Mouse (Mus musculus): ENCODE data around the gene Ndufa13. TPM values are rescaled to one million over a fixed set of nuclear protein-coding genes. Genes with fewer than 3 reads are reported as not detected.

Gene Ndufa13
- polyA plus RNA-seq, 1 experiment from 2014 or later, result 170 TPM

DNA sequence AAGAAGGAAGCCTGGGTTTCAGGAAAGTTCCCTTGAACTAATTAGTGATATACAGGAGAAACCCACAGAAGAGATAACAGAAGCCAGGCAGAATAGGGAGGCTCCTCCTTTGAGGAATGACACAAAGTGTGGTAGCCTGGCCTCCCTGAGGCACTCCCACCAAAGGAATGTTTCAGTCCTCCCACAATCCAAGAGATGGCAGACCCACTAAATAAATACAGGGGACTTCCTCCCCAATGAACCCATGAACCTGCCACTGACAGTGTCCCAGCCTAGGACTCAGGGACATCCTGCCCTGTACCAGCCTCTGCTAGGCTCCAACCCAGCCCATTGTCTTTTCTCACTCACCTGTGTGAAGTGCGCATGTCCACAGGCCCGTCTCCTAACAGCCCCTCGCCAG lies 33.1 kb upstream of the Ndufa13 start:
- Histone ChIP-seq H3K27me3 (ENCODE audit: control insufficient read depth, insufficient read depth, low read length) (no peaks in the 10 kb centered on the region), H3K4me1 (ENCODE audit: control insufficient read depth, insufficient read depth, low read length) (0 out of 2 replicates have a peak, but pooled peaks cover 2% of the 10 kb centered on the region), H3K27ac (replicated peaks; ENCODE audit: low read depth, low read length) (no peak overlapping the region), H3K4me2 (ENCODE audit: low read length) (no peak overlapping the region), H3K9me3 (ENCODE audit: control insufficient read depth, low read length) (no peaks in the 10 kb centered on the region), H3K4me3 (replicated peaks; ENCODE audit: low read depth, low read length) (no peak overlapping the region), H3K9ac (replicated peaks; ENCODE audit: low read length) (no peak overlapping the region), H3K36me3 (ENCODE audit: control insufficient read depth, insufficient read depth, low read length) (peaks cover 2% of the 10 kb centered on the region; the same call in 1 of the 2 replicates)
- 95% methylated on average over 3 of the region's 3 CpGs for WGBS
- DNase-seq (no peak), ATAC-seq (ENCODE audit: low FRiP score, low TSS enrichment) (no peak)

- Histone ChIP-seq H3K9me3 (ENCODE audit: control insufficient read depth, low read length) (no peaks in the 10 kb centered on the region), H3K36me3 (ENCODE audit: control insufficient read depth, insufficient read depth, low read length) (peaks cover 2% of the 10 kb centered on the region; the same call in 1 of the 2 replicates), H3K27me3 (ENCODE audit: control insufficient read depth, insufficient read depth, low read length) (no peaks in the 10 kb centered on the region), H3K4me1 (ENCODE audit: control insufficient read depth, insufficient read depth, low read length) (0 out of 2 replicates have a peak, but pooled peaks cover 2% of the 10 kb centered on the region), H3K4me3 (replicated peaks; ENCODE audit: low read depth, low read length) (no peak overlapping the region), H3K4me2 (ENCODE audit: low read length) (no peak overlapping the region), H3K27ac (replicated peaks; ENCODE audit: low read depth, low read length) (no peak overlapping the region), H3K9ac (replicated peaks; ENCODE audit: low read length) (no peak overlapping the region)
- DNase-seq, result no peak
- 91% methylated on average over 5 of the region's 5 CpGs for WGBS
- no peak for ATAC-seq (ENCODE audit: low FRiP score, low TSS enrichment)
Measured at GRCm38 (mm10) chr8:69934582-69934981, 32.2 kb upstream of the Ndufa13 start.

DNA sequence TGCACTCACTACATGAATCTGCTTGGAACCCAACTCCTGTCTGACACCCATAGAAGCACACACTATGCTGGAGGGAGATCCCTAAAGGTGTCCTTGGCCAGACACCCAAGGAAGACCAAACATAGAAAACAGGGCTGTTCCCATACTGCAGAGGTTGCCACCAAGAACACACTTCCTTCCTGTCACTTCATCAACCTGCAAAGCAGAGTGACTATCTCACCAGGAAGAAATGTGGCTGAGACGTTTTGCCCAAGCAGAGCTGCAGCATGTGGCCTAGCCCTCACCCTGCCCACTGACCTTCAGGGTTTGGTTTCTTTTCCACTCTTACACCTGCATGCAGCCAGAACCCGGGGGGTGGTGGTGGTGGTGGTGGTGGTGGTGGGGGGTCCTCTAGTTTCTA lies 31.5 kb upstream of the Ndufa13 start:
- no peak overlapping the region for H3K4me2 ChIP-seq (ENCODE audit: low read length)
- DNase-seq, result no peak
- WGBS, result 90% methylated on average over 2 of the region's 2 CpGs
- peaks cover 2% of the 10 kb centered on the region; the same call in 1 of the 2 replicates for H3K36me3 ChIP-seq (ENCODE audit: control insufficient read depth, insufficient read depth, low read length)
- no peak overlapping the region for H3K27ac ChIP-seq (replicated peaks; ENCODE audit: low read depth, low read length)
- no peak for ATAC-seq (ENCODE audit: low FRiP score, low TSS enrichment)
- 0 out of 2 replicates have a peak, but pooled peaks cover 2% of the 10 kb centered on the region for H3K4me1 ChIP-seq (ENCODE audit: control insufficient read depth, insufficient read depth, low read length)
- H3K4me3 ChIP-seq (replicated peaks; ENCODE audit: low read depth, low read length), result no peak overlapping the region
- H3K9me3 ChIP-seq (ENCODE audit: control insufficient read depth, low read length), result no peaks in the 10 kb centered on the region
- no peaks in the 10 kb centered on the region for H3K27me3 ChIP-seq (ENCODE audit: control insufficient read depth, insufficient read depth, low read length)
- H3K9ac ChIP-seq (replicated peaks; ENCODE audit: low read length), result no peak overlapping the region

- Histone ChIP-seq H3K9ac (replicated peaks; ENCODE audit: low read length) (no peak overlapping the region), H3K4me3 (replicated peaks; ENCODE audit: low read depth, low read length) (no peak overlapping the region), H3K4me2 (ENCODE audit: low read length) (no peak overlapping the region), H3K27ac (replicated peaks; ENCODE audit: low read depth, low read length) (no peak overlapping the region), H3K9me3 (ENCODE audit: control insufficient read depth, low read length) (no peaks in the 10 kb centered on the region), H3K27me3 (ENCODE audit: control insufficient read depth, insufficient read depth, low read length) (no peaks in the 10 kb centered on the region), H3K4me1 (ENCODE audit: control insufficient read depth, insufficient read depth, low read length) (no peaks in the 10 kb centered on the region), H3K36me3 (ENCODE audit: control insufficient read depth, insufficient read depth, low read length) (no peaks in the 10 kb centered on the region)
- DNase-seq (no peak), ATAC-seq (ENCODE audit: low FRiP score, low TSS enrichment) (no peak)
Measured at GRCm38 (mm10) chr8:69926901-69927300, 24.5 kb upstream of the Ndufa13 start.

DNA sequence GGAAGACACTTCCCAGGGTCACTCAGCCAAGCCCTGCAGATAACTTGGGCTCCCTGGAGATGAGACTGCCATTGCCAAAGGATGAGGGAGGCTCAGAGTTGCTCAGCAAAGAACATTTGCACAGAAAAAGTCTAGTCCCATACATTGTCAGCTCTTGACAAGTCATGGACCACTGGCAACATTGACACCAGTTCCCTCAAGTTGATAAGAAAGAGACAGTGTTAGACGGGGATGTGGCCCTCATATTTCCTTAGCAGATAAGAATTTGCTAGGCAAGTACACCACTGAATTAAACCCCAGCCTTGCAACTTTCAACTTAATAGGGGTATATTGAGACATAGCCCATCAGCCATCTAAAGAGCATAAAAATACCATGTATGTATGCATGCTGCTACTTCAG lies 21.6 kb upstream of the Ndufa13 start:
- no peak for DNase-seq
- no peaks in the 10 kb centered on the region for H3K27me3 ChIP-seq (ENCODE audit: control insufficient read depth, insufficient read depth, low read length)
- H3K9me3 ChIP-seq (ENCODE audit: control insufficient read depth, low read length), result no peaks in the 10 kb centered on the region
- ATAC-seq (ENCODE audit: low FRiP score, low TSS enrichment), result no peak
- H3K36me3 ChIP-seq (ENCODE audit: control insufficient read depth, insufficient read depth, low read length), result no peaks in the 10 kb centered on the region
- H3K27ac ChIP-seq (replicated peaks; ENCODE audit: low read depth, low read length), result no peak overlapping the region
- peaks cover 16% of the 10 kb centered on the region for H3K4me1 ChIP-seq (ENCODE audit: control insufficient read depth, insufficient read depth, low read length)
- no peak overlapping the region for H3K4me2 ChIP-seq (ENCODE audit: low read length)
- no peak overlapping the region for H3K4me3 ChIP-seq (replicated peaks; ENCODE audit: low read depth, low read length)
- 82% methylated on average over 1 of the region's 1 CpGs for WGBS
- H3K9ac ChIP-seq (replicated peaks; ENCODE audit: low read length), result no peak overlapping the region

DNA sequence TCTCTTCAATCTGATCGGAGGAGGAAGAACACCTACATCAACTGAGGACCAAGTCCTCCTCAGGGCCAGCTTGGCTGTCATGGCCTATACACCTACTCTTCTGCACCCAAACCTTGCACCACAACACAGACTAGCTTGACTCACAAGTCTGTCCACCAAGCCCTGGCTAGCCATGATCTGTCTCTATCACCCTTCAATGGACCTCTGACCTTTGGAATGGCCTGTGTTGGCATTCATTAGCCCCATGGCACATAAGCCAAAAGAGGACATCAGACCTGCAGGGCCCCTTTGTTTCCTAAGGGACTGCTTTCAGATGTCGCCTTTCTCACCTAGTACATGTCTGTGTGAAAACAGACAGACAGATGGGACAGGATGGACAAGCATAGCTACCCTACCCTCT lies 18.8 kb upstream of the Ndufa13 start:
- Histone ChIP-seq H3K4me3 (replicated peaks; ENCODE audit: low read depth, low read length) (no peak overlapping the region), H3K4me2 (ENCODE audit: low read length) (no peak overlapping the region), H3K36me3 (ENCODE audit: control insufficient read depth, insufficient read depth, low read length) (peaks cover 15% of the 10 kb centered on the region), H3K9me3 (ENCODE audit: control insufficient read depth, low read length) (no peaks in the 10 kb centered on the region), H3K4me1 (ENCODE audit: control insufficient read depth, insufficient read depth, low read length) (peaks cover 16% of the 10 kb centered on the region), H3K27me3 (ENCODE audit: control insufficient read depth, insufficient read depth, low read length) (no peaks in the 10 kb centered on the region), H3K9ac (replicated peaks; ENCODE audit: low read length) (no peak overlapping the region), H3K27ac (replicated peaks; ENCODE audit: low read depth, low read length) (peak overlapping the region; percentile 83)
- 95% methylated on average over 2 of the region's 2 CpGs for WGBS
- no peak for ATAC-seq (ENCODE audit: low FRiP score, low TSS enrichment)
- DNase-seq, result no peak

DNA sequence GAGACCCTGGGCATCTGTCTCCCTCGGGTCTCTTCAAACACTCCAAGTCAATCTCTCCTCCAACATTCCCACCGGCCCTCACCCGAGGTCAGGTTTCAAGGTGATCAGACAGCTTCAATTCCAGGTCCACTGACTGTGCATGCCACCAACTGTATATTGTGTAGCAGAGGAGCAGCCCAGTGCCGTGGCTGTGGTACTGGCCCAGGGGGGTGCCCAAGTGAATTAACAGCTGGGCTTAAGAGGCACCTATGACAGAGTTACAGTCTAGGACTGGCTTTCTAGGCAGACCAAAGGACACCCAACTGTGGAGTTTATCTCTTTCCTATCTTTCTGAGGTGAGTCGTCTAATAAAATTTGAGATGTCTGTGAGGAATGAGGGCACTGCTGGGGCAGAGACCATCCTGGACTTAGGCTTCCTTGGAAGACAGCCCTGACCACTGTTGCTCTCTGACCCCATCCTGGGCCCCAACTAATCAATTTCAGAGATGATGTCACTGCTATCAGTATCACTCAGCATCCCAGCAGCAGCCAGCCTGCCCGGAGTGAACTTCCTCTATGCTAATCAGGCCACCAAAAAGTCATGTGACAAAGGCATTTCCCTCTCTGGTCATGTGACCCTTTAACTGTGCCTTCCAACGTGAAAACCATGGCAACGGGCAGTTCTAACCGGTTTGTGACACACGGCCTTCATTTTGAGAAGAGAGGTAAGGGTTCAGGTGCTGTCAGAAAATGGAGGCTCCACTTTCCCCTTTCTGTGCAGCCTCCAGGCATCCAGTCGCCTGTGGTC lies 17.7 kb upstream of the Ndufa13 start:
- ATAC-seq (ENCODE audit: low FRiP score, low TSS enrichment) (peak; percentile 72), DNase-seq (peak; percentile 86)
- Histone ChIP-seq H3K4me1 (ENCODE audit: control insufficient read depth, insufficient read depth, low read length) (peaks cover 16% of the 10 kb centered on the region), H3K27me3 (ENCODE audit: control insufficient read depth, insufficient read depth, low read length) (no peaks in the 10 kb centered on the region), H3K4me2 (ENCODE audit: low read length) (peak overlapping the region; percentile 23; the same call in 1 of the 2 replicates), H3K36me3 (ENCODE audit: control insufficient read depth, insufficient read depth, low read length) (peaks cover 25% of the 10 kb centered on the region), H3K4me3 (replicated peaks; ENCODE audit: low read depth, low read length) (no peak overlapping the region), H3K9ac (replicated peaks; ENCODE audit: low read length) (peak overlapping the region; percentile 21; the same call in 1 of the 2 replicates), H3K27ac (replicated peaks; ENCODE audit: low read depth, low read length) (peak overlapping the region; percentile 83), H3K9me3 (ENCODE audit: control insufficient read depth, low read length) (no peaks in the 10 kb centered on the region)
- 47% methylated on average over 11 of the region's 11 CpGs for WGBS

DNA sequence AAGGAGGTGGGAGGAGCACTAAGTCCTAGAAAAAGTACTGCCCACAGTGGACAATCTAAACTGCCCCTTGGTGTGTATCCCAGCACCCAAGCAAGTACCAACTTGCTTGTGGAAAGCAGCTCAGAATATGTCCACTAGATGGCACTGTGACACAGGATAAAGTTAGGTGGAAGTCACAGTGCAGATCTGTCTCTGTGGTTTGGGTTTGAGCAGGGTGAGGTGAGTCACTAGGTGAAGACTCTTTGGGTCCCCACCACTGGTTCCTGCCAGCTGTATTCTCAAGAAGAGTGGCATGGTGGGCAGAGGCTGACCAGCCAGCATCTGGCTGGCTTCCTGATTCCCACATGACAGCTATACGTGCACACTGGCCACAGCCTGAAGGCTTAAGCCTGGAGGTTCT lies 16.7 kb upstream of the Ndufa13 start:
- H3K9ac ChIP-seq (replicated peaks; ENCODE audit: low read length), result no peak overlapping the region
- ATAC-seq (ENCODE audit: low FRiP score, low TSS enrichment) (peak; percentile 66; the same call in 1 of the 2 replicates), DNase-seq (peak; percentile 93)
- no peaks in the 10 kb centered on the region for H3K27me3 ChIP-seq (ENCODE audit: control insufficient read depth, insufficient read depth, low read length)
- no peak overlapping the region for H3K27ac ChIP-seq (replicated peaks; ENCODE audit: low read depth, low read length)
- no peak overlapping the region for H3K4me3 ChIP-seq (replicated peaks; ENCODE audit: low read depth, low read length)
- peaks cover 35% of the 10 kb centered on the region for H3K36me3 ChIP-seq (ENCODE audit: control insufficient read depth, insufficient read depth, low read length)
- 71% methylated on average over 1 of the region's 1 CpGs for WGBS
- H3K9me3 ChIP-seq (ENCODE audit: control insufficient read depth, low read length), result no peaks in the 10 kb centered on the region
- no peak overlapping the region for H3K4me2 ChIP-seq (ENCODE audit: low read length)
- peaks cover 16% of the 10 kb centered on the region for H3K4me1 ChIP-seq (ENCODE audit: control insufficient read depth, insufficient read depth, low read length)

DNA sequence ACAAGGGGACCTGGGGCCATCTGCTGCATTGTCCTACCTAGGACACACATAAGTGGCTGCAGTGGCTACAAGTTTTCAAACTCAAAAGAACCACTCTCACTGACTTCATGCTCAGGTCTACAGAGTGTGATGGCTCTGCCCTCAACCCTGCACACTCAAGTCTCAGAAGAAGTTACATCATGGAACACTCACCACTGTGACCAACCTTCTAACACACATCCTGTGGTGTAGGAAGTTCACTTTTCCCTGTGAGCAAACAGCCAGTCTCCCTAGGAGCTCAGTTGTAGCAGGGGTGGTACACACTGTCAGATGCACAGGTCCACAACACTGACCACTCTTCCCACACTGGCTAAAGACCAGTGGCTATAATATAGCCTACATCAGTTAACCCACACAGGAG lies 16.1 kb upstream of the Ndufa13 start:
- Histone ChIP-seq H3K4me1 (ENCODE audit: control insufficient read depth, insufficient read depth, low read length) (peaks cover 16% of the 10 kb centered on the region), H3K4me2 (ENCODE audit: low read length) (no peak overlapping the region), H3K36me3 (ENCODE audit: control insufficient read depth, insufficient read depth, low read length) (peaks cover 40% of the 10 kb centered on the region), H3K27me3 (ENCODE audit: control insufficient read depth, insufficient read depth, low read length) (no peaks in the 10 kb centered on the region), H3K4me3 (replicated peaks; ENCODE audit: low read depth, low read length) (no peak overlapping the region), H3K27ac (replicated peaks; ENCODE audit: low read depth, low read length) (no peak overlapping the region), H3K9me3 (ENCODE audit: control insufficient read depth, low read length) (no peaks in the 10 kb centered on the region), H3K9ac (replicated peaks; ENCODE audit: low read length) (no peak overlapping the region)
- no peak for ATAC-seq (ENCODE audit: low FRiP score, low TSS enrichment)
- no peak for DNase-seq
